Mouse (Mus musculus) NIH3T3 (cell line): ENCODE measurements around the gene Pfkfb3.

Source experiments
- DNase-seq: peaks from one replicate; pipeline ENCODE4 v3.0.0-alpha.2; 2012; ENCODE audit warnings: low read depth

The Pfkfb3 gene

GRCm38 (mm10) chr2:11553471-11554400, at the start of gene Pfkfb3:
Gene Pfkfb3 (minus strand): TSS chr2:11554077.
- peak; percentile 41 for DNase-seq

GRCm38 (mm10) chr2:11602506-11603489, 48.9 kb upstream of the Pfkfb3 start:
- DNase-seq: peak; percentile 97

GRCm38 (mm10) chr2:11601795-11602194, 47.9 kb upstream of the Pfkfb3 start:
- DNase-seq: no peak

DNA sequence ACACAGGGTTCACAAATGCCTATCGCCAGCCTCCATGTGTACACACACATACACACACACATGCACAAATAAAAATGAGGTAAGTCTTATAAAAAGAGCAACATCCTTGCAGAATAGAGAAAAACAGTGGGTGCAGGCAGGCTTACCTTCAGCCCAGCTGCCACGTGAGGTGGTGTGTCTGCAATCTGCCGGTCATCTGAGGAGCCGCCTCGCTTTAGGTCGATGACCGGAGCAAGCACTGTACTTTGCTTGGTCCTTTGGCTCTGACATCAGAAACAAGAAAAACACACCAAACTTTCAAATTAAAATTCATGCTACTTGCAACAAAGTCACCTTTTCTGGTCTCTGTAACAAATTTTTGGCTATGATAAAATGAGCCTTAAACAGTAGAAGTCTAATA, 44.0 kb upstream of the Pfkfb3 start:
- no peak for DNase-seq

DNA sequence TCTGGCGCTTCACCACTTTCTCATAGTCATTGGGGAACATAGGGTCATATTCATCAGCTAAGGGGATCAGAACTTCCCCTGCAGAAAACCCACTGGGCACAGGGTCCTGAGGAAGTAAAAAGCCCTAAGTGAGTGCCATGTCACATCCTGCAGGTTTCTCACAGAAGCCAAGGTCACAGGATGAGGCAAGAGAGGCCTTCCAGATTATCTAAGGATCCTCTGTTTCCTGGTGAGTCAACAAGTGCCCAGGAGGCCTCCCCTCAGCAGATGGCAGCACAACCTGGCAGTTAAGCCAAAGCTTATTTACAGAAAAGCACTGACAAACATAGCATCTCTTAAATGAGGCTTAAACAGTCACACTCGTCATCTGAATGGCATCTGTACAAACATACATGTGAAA, 42.8 kb upstream of the Pfkfb3 start:
- no peak for DNase-seq

DNA sequence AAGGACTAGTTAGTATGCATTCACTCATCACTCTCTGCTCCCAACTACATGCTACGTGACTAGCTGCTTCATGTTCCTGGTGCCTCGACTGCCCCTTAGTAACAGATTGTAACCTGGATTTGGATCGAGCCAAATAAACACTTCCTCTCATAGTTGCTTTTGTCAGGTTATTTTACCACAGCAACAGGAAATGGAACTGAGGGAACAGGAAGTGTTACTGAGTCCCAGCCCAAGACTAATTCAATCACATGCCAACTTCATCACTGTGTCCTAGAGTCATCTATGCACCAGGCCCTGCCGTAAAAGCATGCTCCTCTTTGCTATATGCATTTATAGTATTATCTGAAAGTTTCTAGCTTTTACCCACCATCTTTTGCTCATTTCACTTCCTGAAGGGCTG, 34.1 kb upstream of the Pfkfb3 start:
- DNase-seq: no peak

DNA sequence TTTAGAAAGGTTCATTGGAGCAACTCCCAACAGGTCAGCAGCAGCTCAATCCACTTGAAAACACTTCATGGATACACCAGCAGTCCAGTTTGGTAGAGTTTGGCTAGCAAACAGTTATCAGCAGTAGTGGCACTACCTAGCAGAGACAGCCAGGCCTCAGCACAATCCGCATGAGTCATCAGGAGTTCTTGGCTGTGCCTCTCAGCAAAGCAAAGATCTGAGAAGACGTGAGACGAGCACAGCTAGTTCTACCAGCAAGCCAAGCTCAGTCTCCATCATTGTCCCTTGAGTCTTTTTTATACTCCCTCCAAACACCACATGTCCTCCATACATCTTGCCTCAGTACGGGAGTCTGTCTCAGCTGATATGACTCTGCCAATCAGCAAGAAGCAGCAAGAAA, 25.5 kb upstream of the Pfkfb3 start:
- peak; percentile 15 for DNase-seq

DNA sequence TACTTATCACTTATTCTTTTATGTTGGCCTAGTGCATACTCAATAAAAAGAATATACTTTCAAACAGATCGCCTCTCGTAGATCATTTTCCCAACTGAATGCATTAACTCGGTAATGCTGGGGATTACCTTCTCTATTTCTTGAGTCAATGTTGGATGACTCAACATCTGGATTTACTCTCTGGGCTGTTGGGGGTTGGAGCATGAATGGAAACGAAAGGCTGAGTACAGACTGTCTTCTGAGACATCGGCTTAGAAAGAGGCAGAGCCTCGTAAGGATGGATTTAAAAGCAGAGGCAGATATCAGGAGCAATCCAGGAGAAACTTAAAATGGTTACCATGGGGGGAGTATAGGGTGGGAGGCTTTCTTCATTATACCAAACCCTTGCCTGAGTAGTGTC, 24.3 kb upstream of the Pfkfb3 start:
- DNase-seq: peak; percentile 11

GRCm38 (mm10) chr2:11573684-11574083, 19.8 kb upstream of the Pfkfb3 start:
- DNase-seq: no peak

DNA sequence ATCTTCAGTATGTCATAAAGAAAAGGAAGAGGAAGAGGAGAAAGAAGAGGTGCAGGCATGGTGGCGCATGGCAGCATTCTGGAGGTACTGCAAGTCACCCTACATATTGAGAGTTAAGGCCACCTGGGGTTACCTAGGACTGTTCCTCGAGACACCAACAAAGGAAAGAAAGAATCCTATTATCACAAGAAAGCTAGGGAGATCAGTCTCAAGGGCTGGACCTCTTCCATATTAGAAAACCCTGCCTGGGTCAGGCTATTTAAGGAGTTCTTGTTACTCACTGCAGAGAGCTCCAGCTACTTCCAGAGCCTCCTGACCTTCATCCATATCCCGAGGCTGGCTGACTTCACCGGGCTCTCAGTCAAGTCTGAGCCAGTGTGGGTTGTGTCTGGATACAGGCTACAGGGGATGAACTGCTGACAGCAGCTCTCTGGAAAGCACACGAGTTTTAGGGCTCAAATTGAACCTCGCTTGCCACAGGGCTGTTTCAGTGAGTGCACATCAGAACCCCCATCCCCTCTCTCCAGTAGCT, 17.2 kb upstream of the Pfkfb3 start:
- DNase-seq: peak; percentile 27

DNA sequence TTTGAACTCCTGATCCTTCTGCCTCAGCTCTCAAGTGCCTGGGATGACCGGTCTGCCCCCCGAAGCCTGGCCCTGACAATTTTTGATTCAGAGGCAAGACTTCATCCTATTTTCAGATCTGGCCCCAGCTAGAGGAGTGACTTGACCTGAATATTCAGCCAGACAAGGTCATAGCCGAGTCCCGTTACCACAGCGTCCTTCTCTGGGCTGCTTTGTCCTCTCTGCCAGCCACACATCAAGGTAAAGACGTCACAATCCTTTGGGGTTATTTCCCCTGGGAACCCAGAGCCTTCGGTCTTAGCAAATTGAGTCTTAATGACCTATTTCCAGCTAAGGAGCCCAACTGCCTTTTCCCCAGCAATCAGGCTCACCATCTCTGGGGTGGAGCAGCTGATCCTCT, 14.6 kb upstream of the Pfkfb3 start:
- DNase-seq: no peak

DNA sequence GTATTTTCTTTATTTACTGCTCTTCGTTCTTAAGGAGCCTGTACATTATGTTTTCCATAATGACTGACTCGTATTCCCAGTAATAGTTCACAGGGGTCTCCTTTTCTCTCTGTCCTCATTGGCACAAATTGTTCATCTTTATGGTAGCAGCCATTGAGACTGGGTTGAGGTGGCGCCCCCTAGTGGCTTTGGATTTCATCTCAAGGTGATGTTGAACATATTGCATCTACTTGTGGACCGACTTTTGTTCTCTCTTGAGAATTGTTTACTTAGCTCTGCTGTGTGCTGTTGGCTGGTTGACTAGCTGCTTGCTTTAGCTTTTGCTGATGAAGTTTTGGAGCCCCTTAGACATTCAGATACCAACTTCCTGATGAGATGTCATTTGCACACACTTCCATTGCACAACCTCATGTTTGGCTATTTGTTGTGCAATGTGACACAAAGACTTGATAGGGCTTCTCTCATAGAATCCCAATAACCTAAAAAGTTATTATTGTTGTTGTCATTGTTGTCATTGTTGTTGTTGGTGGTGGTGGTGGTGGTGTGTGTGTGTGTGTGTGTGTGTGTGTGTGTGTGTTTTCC, 14.0 kb upstream of the Pfkfb3 start:
- DNase-seq: peak; percentile 35

DNA sequence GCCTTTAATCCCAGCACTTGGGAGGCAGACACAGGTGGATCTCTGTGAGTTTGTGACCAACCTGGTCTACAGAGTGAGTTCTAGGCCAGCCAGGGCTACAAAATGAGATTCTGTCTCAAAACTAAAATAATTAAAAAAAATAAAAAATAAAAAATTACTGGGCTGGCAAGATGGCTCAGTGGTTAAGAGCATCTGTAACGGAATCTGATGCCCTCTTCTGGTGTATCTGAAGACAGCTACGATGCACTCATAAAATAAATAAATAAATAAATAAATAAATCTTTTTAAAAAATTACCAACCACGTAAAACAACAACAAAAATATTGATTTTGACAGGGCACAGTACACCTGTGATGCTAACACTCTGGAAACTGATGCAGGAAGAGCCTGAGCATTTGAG, 13.0 kb upstream of the Pfkfb3 start:
- DNase-seq: no peak

- no peak for DNase-seq
Measured at GRCm38 (mm10) chr2:11566241-11566640, 12.4 kb upstream of the Pfkfb3 start.

- DNase-seq: no peak
Measured at GRCm38 (mm10) chr2:11564768-11565167, 10.9 kb upstream of the Pfkfb3 start.

DNA sequence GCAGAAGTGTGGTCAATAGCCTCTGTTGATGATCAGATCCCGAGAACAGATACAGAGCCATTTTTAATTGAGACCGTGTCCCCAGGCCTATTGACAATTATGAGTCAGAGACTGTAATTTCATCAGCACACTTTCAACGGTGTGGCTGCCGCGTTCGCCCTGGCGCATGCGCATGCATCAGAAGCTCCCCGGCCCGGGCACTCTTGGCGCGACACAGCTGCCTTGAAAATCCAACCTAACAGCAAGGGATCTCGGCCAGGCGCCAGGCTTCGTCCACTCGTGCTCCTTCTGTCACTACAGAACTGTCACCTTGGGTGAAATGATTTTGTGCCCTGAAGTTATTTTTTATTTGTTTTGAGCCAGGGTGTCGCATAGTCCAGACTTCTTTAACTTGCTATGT, 9.4 kb upstream of the Pfkfb3 start:
- DNase-seq: no peak

DNA sequence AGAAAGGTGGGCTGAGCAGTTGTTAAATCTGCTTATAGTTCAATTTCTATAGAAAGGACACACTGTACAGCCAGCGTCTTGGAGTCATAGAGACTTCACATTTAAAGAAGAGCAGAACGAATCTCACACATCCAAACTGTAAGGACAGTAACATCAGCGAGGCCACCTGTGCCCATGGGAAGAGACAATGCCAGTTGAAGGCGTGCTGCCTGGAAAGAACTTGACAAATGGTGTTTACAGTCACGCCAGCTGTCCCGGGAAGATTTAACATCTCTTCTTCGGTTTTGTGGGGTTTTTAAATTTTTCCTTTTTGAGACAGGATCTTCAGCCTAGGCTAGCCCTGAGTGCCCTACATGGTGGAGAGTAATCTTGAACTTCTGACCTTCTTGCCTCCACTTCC, 4.8 kb upstream of the Pfkfb3 start:
- DNase-seq: no peak

GRCm38 (mm10) chr2:11557244-11557643, 3.4 kb upstream of the Pfkfb3 start:
- DNase-seq: no peak

GRCm38 (mm10) chr2:11555316-11555715, 1.4 kb upstream of the Pfkfb3 start:
- no peak for DNase-seq

DNA sequence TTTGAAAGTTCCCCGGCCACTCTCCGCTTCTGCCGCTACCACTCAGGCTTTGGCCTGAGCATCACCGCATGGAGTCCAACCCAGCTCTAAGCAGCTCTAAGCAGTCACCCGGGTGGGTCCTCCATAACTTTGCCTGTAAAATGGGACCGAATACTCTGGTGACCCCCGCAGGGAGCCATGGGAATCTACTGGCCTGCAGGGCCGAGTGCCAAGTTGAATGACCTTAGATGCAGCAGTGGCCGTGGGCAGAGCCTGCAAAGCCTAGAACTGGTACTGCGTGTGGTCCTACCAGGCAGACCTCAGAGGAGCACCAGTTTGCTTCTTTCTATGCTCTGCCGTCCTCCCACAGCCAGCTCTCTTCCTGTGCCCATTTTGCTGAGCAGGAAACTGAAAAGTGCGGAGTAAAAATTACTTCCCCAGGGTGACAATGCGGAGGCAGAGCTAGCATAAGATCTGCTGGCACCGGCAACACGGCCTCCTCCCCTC, 868 bp downstream of the Pfkfb3 start:
- no peak for DNase-seq

DNA sequence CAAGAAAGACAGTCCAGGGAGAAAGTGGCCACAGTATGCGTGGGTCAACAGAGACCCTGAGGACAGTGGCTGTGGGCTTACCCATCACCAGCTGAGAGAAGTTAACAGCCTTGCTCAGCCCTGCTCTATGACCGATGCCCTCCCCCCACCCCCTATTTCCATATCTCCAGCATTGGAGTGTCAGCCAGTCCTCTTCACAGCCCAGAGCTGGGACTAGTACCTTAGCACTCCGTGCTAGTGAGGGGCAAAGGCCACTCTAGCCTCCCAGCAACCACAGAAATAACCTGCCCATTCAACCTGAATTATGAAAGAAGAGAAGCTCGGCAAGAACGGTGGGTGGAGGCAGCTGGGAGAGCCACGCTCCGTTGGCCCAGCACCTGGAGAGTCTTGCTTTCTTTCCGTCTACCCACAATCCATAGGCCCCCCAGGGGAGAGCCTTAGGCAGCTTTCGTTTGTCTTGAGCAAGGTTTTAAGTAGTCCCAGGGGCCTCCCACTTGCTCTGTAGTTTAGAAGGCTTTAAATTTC, 1.5 kb downstream of the Pfkfb3 start:
- no peak for DNase-seq

DNA sequence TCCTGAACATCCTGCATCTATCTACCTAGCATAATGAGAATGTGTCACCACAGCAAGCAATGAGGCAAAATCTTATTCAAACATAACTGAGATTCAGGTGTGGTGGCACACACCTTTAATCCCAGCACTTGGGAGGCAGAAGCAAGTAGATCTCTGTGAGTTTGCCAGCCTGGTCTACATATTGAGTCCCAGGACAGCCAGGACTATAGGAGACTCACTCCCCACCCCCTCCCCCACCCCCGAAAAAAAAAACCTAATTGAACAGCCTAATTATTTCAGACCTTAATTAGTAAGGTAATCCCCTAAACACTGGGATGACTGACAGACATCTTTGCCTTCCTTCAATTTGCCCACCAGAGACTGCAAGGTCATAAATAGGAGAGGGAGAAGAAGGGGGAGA, 2.2 kb downstream of the Pfkfb3 start:
- no peak for DNase-seq
